Mouse (Mus musculus): ENCODE results near the gene Rnf26. TPM values are rescaled to one million over a fixed set of nuclear protein-coding genes. Genes with fewer than 3 reads are reported as not detected.

Gene Rnf26
- polyA plus RNA-seq, 1 experiment from 2014 or later = 38.7 TPM

GRCm38 (mm10) chr9:44049381-44050165 is 63.7 kb downstream of the Rnf26 start:
- 57% methylated on average over 8 of the region's 8 CpGs for WGBS (ENCODE audit: insufficient replicate concordance)
- peaks cover 37% of the 10 kb centered on the region for H3K27me3 ChIP-seq

GRCm38 (mm10) chr9:44048541-44049380 is 64.6 kb downstream of the Rnf26 start:
- WGBS (ENCODE audit: insufficient replicate concordance) = 61% methylated on average over 15 of the region's 15 CpGs
- DNase-seq = no peak
- H3K27me3 ChIP-seq = peaks cover 45% of the 10 kb centered on the region

More at GRCm38 (mm10) chr9:44049381-44050165, 63.7 kb downstream of the Rnf26 start:
- ATAC-seq (ENCODE audit: low read depth) = no peak
- no peak for DNase-seq
- Histone ChIP-seq H3K27ac (no peak overlapping the region), H3K36me3 (no peaks in the 10 kb centered on the region), H3K4me3 (replicated peaks) (no peak overlapping the region), H3K9me3 (replicated peaks) (no peaks in the 10 kb centered on the region), H3K4me2 (no peak overlapping the region), H3K4me1 (replicated peaks) (no peaks in the 10 kb centered on the region), H3K9ac (no peak overlapping the region)

GRCm38 (mm10) chr9:44047571-44048490 is 65.5 kb downstream of the Rnf26 start:
- no peak for ATAC-seq (ENCODE audit: low read depth)
- H3K27me3 ChIP-seq = peaks cover 55% of the 10 kb centered on the region
- 47% methylated on average over 14 of the region's 14 CpGs for WGBS (ENCODE audit: insufficient replicate concordance)

More at GRCm38 (mm10) chr9:44048541-44049380, 64.6 kb downstream of the Rnf26 start:
- no peak overlapping the region for H3K4me3 ChIP-seq (replicated peaks)
- no peaks in the 10 kb centered on the region for H3K36me3 ChIP-seq
- H3K27ac ChIP-seq = no peak overlapping the region
- H3K9ac ChIP-seq = no peak overlapping the region
- H3K4me2 ChIP-seq = no peak overlapping the region
- ATAC-seq (ENCODE audit: low read depth) = no peak
- no peaks in the 10 kb centered on the region for H3K4me1 ChIP-seq (replicated peaks)
- no peaks in the 10 kb centered on the region for H3K9me3 ChIP-seq (replicated peaks)

GRCm38 (mm10) chr9:44047071-44047470 is 66.2 kb downstream of the Rnf26 start:
- no peaks in the 10 kb centered on the region for H3K4me1 ChIP-seq (replicated peaks)
- 42% methylated on average over 6 of the region's 6 CpGs for WGBS (ENCODE audit: insufficient replicate concordance)
- H3K9me3 ChIP-seq (replicated peaks) = no peaks in the 10 kb centered on the region
- DNase-seq (no peak), ATAC-seq (ENCODE audit: low read depth) (no peak)
- no peak overlapping the region for H3K27ac ChIP-seq
- H3K4me3 ChIP-seq (replicated peaks) = no peak overlapping the region
- H3K27me3 ChIP-seq = peaks cover 61% of the 10 kb centered on the region
- H3K4me2 ChIP-seq = no peak overlapping the region
- no peak overlapping the region for H3K9ac ChIP-seq
- no peaks in the 10 kb centered on the region for H3K36me3 ChIP-seq

More at GRCm38 (mm10) chr9:44047571-44048490, 65.5 kb downstream of the Rnf26 start:
- Histone ChIP-seq H3K4me1 (replicated peaks) (no peaks in the 10 kb centered on the region), H3K9me3 (replicated peaks) (no peaks in the 10 kb centered on the region), H3K4me3 (replicated peaks) (no peak overlapping the region), H3K27ac (no peak overlapping the region), H3K4me2 (no peak overlapping the region), H3K36me3 (no peaks in the 10 kb centered on the region), H3K9ac (no peak overlapping the region)
- no peak for DNase-seq

- no peaks in the 10 kb centered on the region for H3K36me3 ChIP-seq
- H3K27me3 ChIP-seq = peaks cover 68% of the 10 kb centered on the region
- H3K4me3 ChIP-seq (replicated peaks) = no peak overlapping the region
- H3K9ac ChIP-seq = no peak overlapping the region
- no peak for ATAC-seq (ENCODE audit: low read depth)
- no peaks in the 10 kb centered on the region for H3K4me1 ChIP-seq (replicated peaks)
- no peak for DNase-seq
- WGBS (ENCODE audit: insufficient replicate concordance) = 60% methylated on average over 12 of the region's 12 CpGs
- no peak overlapping the region for H3K4me2 ChIP-seq
- no peak overlapping the region for H3K27ac ChIP-seq
- no peaks in the 10 kb centered on the region for H3K9me3 ChIP-seq (replicated peaks)
Observed at GRCm38 (mm10) chr9:44046426-44046825, 66.9 kb downstream of the Rnf26 start.

- ATAC-seq (ENCODE audit: low read depth) = no peak
- Histone ChIP-seq H3K36me3 (no peaks in the 10 kb centered on the region), H3K27me3 (peaks cover 73% of the 10 kb centered on the region), H3K4me3 (replicated peaks) (no peak overlapping the region), H3K4me1 (replicated peaks) (no peaks in the 10 kb centered on the region), H3K4me2 (no peak overlapping the region), H3K9ac (no peak overlapping the region), H3K9me3 (replicated peaks) (no peaks in the 10 kb centered on the region), H3K27ac (no peak overlapping the region)
- WGBS (ENCODE audit: insufficient replicate concordance) = 67% methylated on average over 5 of the region's 5 CpGs
- no peak for DNase-seq
Observed at GRCm38 (mm10) chr9:44045884-44046272, 67.4 kb downstream of the Rnf26 start.

Other genes with a start within 250 kb of the Rnf26 start
- gene Thy1, start 70.1 kb downstream of the Rnf26 start, polyA plus RNA-seq (2015; fragmentation: Nextera tagmentation; extraction: Ambion mirVana) = 0.15 and 0.24 TPM in 2 replicates
- 1.8 and 3.0 TPM in 2 replicates for gene Usp2, start 46.5 kb downstream of the Rnf26 start, polyA plus RNA-seq (2015; fragmentation: Nextera tagmentation; extraction: Ambion mirVana)
- not detected in 2 replicates for gene Mfrp, start 11.8 kb downstream of the Rnf26 start, polyA plus RNA-seq (2015; fragmentation: Nextera tagmentation; extraction: Ambion mirVana)
- 0.17 and 0.20 TPM in 2 replicates for gene C1qtnf5, start 6.3 kb downstream of the Rnf26 start, polyA plus RNA-seq (2015; fragmentation: Nextera tagmentation; extraction: Ambion mirVana)
- 0.05 TPM in 1 of 2 replicates, not detected in the other for gene Gm49380, start within 50 bp of the Rnf26 start, polyA plus RNA-seq (2015; fragmentation: Nextera tagmentation; extraction: Ambion mirVana)
- gene Mcam, start 21.0 kb upstream of the Rnf26 start, polyA plus RNA-seq (2015; fragmentation: Nextera tagmentation; extraction: Ambion mirVana) = 3.7 and 4.0 TPM in 2 replicates
- 5.7 and 7.2 TPM in 2 replicates for gene Cbl, start 120.5 kb upstream of the Rnf26 start, polyA plus RNA-seq (2015; fragmentation: Nextera tagmentation; extraction: Ambion mirVana)
- not detected in 2 replicates for gene Ccdc153, start 127.2 kb upstream of the Rnf26 start, polyA plus RNA-seq (2015; fragmentation: Nextera tagmentation; extraction: Ambion mirVana)
- 0.06 and 0.24 TPM in 2 replicates for gene Pdzd3, start 138.0 kb upstream of the Rnf26 start, polyA plus RNA-seq (2015; fragmentation: Nextera tagmentation; extraction: Ambion mirVana)
- 3.2 and 3.8 TPM in 2 replicates for gene Nlrx1, start 155.1 kb upstream of the Rnf26 start, polyA plus RNA-seq (2015; fragmentation: Nextera tagmentation; extraction: Ambion mirVana)
- gene Abcg4, start 175.1 kb upstream of the Rnf26 start, polyA plus RNA-seq (2015; fragmentation: Nextera tagmentation; extraction: Ambion mirVana) = 11.1 and 13.0 TPM in 2 replicates
- gene Hinfp, start 192.2 kb upstream of the Rnf26 start, polyA plus RNA-seq (2015; fragmentation: Nextera tagmentation; extraction: Ambion mirVana) = 11.4 and 11.5 TPM in 2 replicates
- 6.4 and 8.2 TPM in 2 replicates for gene C2cd2l, start 206.8 kb upstream of the Rnf26 start, polyA plus RNA-seq (2015; fragmentation: Nextera tagmentation; extraction: Ambion mirVana)
- gene Dpagt1, start 212.5 kb upstream of the Rnf26 start, polyA plus RNA-seq (2015; fragmentation: Nextera tagmentation; extraction: Ambion mirVana) = 20.7 and 23.0 TPM in 2 replicates
- gene H2afx, start 221.2 kb upstream of the Rnf26 start, polyA plus RNA-seq (2015; fragmentation: Nextera tagmentation; extraction: Ambion mirVana) = 208 and 210 TPM in 2 replicates
- 1,411 and 1,456 TPM in 2 replicates for gene Hmbs, start 230.7 kb upstream of the Rnf26 start, polyA plus RNA-seq (2015; fragmentation: Nextera tagmentation; extraction: Ambion mirVana)
- gene Vps11, start 248.2 kb upstream of the Rnf26 start, polyA plus RNA-seq (2015; fragmentation: Nextera tagmentation; extraction: Ambion mirVana) = 14.8 and 15.3 TPM in 2 replicates